Mouse (Mus musculus): ENCODE data around the gene Olfr1155.

The Olfr1155 gene

GRCm38 (mm10) chr2:87945037-87945436, at the start of gene Olfr1155:
Gene Olfr1155, minus strand, starts transcription at chr2:87945137.
- DNase-seq = no peak

- no peak for DNase-seq
These were observed 44.9 kb upstream of the Olfr1155 start, which contains the start of gene Olfr1158 for GRCm38 (mm10) chr2:87989813-87990212. Gene Olfr1158, plus strand, starts transcription at chr2:87990113.

- no peak for DNase-seq
These were observed 29.6 kb upstream of the Olfr1155 start, which contains the start of gene Olfr74 for GRCm38 (mm10) chr2:87974563-87974962. Gene Olfr74, minus strand, starts transcription at chr2:87974663.

- DNase-seq = no peak
These were observed 23.3 kb upstream of the Olfr1155 start, which contains the start of gene Olfr1157 for GRCm38 (mm10) chr2:87968199-87968598. Gene Olfr1157, minus strand, starts transcription at chr2:87968299.

GRCm38 (mm10) chr2:87953000-87953399, 8.1 kb upstream of the Olfr1155 start, which contains the start of gene Olfr1156:
Gene Olfr1156, minus strand, starts transcription at chr2:87953100.
- DNase-seq = no peak

- no peak for DNase-seq
These were observed 39.9 kb downstream of the Olfr1155 start, which contains the start of gene Olfr1154 for GRCm38 (mm10) chr2:87905066-87905465. Gene Olfr1154, minus strand, starts transcription at chr2:87905166.

- no peak for DNase-seq
These were observed 50.3 kb downstream of the Olfr1155 start, which contains the start of gene Olfr1153 for GRCm38 (mm10) chr2:87894662-87895061. Gene Olfr1153, plus strand, starts transcription at chr2:87894962.
